Mouse (Mus musculus) lung, embryonic 15.5 days (tissue): ENCODE results near the gene Olfr721-ps1. TPM values are rescaled to one million over a fixed set of nuclear protein-coding genes. Genes with fewer than 3 reads are reported as not detected.

Experiments used
- polyA plus RNA-seq: library from polyadenylated mRNA; unstranded; fragments of >200 nt; fragmentation: Nextera tagmentation; extraction: Ambion mirVana; gene quantifications from 2 replicates; pipeline ENCODE4 v1.2.1, GENCODE M21; 2015

Gene Olfr721-ps1
- polyA plus RNA-seq, 1 experiment from 2014 or later = not detected

Other genes starting within 250 kb of the Olfr721-ps1 start
- not detected in 2 replicates for gene Olfr720, start 214.5 kb upstream of the Olfr721-ps1 start, polyA plus RNA-seq
- gene Olfr31, start 78.5 kb upstream of the Olfr721-ps1 start, polyA plus RNA-seq = not detected in 2 replicates
- gene Il3ra, start 55.0 kb upstream of the Olfr721-ps1 start, polyA plus RNA-seq = 9.3 and 12.9 TPM in 2 replicates